Mouse (Mus musculus) liver, embryonic 13.5 days (tissue): Measurements from ENCODE around the gene Ccdc32. TPM values are rescaled to one million over a fixed set of nuclear protein-coding genes. Genes with fewer than 3 reads are reported as not detected.

ENCODE experiments used
- ATAC-seq: fragments of 200-750 bp; cut with Nextera tagmentation; 2 replicates; pipeline ENCODE4 v1.8.0; 2017; ENCODE audit warnings: low read depth, mild to moderate bottlenecking, moderate number of reproducible peaks, moderate library complexity
- DNase-seq: peaks from one replicate; pipeline ENCODE4 v3.0.0; 2022
- H3K27ac ChIP-seq: fragments of 300-500 bp; sonication (generic); 2 replicates; pipeline ENCODE4 v1.5.1; 2015; ENCODE audit warnings: moderate library complexity, mild to moderate bottlenecking, inconsistent platforms
- H3K27me3 ChIP-seq: fragments of 300-500 bp; sonication (generic); 2 replicates; pipeline ENCODE4 v1.6.1; 2015; ENCODE audit warnings: mild to moderate bottlenecking, inconsistent platforms
- H3K36me3 ChIP-seq: fragments of 300-500 bp; sonication (generic); 2 replicates; pipeline ENCODE4 v1.6.1; 2015; ENCODE audit warnings: mild to moderate bottlenecking, inconsistent platforms
- H3K4me1 ChIP-seq: fragments of 300-500 bp; sonication (generic); replicated peaks from 2 replicates; pipeline ENCODE4 v1.6.1; 2015; ENCODE audit warnings: inconsistent platforms
- H3K4me2 ChIP-seq: fragments of 300-500 bp; sonication (generic); 2 replicates; pipeline ENCODE4 v1.6.1; 2015; ENCODE audit warnings: inconsistent platforms, mild to moderate bottlenecking, moderate library complexity
- H3K4me3 ChIP-seq: fragments of 300-500 bp; sonication (generic); replicated peaks from 2 replicates; pipeline ENCODE4 v1.5.1; 2015; ENCODE audit warnings: mild to moderate bottlenecking, inconsistent platforms
- H3K9ac ChIP-seq: fragments of 300-500 bp; sonication (generic); 2 replicates; pipeline ENCODE4 v1.6.1; 2015; ENCODE audit warnings: mild to moderate bottlenecking, inconsistent platforms
- H3K9me3 ChIP-seq: fragments of 300-500 bp; sonication (generic); replicated peaks from 2 replicates; pipeline ENCODE4 v1.6.1; 2016; ENCODE audit warnings: inconsistent platforms
- WGBS: fragments of 180-500 bp; shearing (Covaris S2); methylation state at CpG from one replicate; pipeline ENCODE4 v1.1.7; 2015; ENCODE audit not compliant: insufficient replicate concordance; 5-methylcytosine and 5-hydroxymethylcytosine counted together
- polyA plus RNA-seq: library from polyadenylated mRNA; unstranded; fragments of >200 nt; fragmentation: Nextera tagmentation; extraction: Ambion mirVana; gene quantifications from 2 replicates; pipeline ENCODE4 v1.2.1, GENCODE M21; 2015

Gene Ccdc32
- polyA plus RNA-seq, 1 experiment from 2014 or later, result 16.0 TPM

DNA sequence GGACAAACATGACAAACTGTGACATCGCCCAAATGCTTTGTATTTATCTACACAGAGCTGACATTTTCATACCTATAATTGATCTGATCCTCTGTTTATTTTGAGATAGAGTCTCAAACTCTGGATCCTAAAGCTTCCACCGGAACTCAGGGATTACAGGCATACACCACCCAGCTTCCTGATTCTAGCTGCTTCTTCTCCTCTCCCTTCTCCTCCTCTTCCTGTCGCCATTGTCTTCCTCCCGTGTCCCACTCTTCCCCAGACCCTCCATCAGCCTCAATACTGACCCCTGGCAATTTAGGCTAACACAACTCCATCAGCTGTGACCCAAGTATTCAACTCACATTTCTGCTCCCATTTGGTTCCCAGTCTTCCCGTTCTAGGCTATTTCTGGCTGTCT, 52.3 kb downstream of the Ccdc32 start:
- peak overlapping the region; percentile 65 for H3K4me3 ChIP-seq
- H3K4me2 ChIP-seq, result peak overlapping the region; percentile 89
- WGBS, result 16% methylated on average over 5 of the region's 5 CpGs
- no peak overlapping the region for H3K27ac ChIP-seq
- H3K36me3 ChIP-seq, result no peaks in the 10 kb centered on the region
- H3K9me3 ChIP-seq, result no peaks in the 10 kb centered on the region
- ATAC-seq (no peak), DNase-seq (no peak)
- H3K27me3 ChIP-seq, result peaks cover 72% of the 10 kb centered on the region
- peaks cover 31% of the 10 kb centered on the region for H3K4me1 ChIP-seq
- H3K9ac ChIP-seq, result peak overlapping the region; percentile 72

DNA sequence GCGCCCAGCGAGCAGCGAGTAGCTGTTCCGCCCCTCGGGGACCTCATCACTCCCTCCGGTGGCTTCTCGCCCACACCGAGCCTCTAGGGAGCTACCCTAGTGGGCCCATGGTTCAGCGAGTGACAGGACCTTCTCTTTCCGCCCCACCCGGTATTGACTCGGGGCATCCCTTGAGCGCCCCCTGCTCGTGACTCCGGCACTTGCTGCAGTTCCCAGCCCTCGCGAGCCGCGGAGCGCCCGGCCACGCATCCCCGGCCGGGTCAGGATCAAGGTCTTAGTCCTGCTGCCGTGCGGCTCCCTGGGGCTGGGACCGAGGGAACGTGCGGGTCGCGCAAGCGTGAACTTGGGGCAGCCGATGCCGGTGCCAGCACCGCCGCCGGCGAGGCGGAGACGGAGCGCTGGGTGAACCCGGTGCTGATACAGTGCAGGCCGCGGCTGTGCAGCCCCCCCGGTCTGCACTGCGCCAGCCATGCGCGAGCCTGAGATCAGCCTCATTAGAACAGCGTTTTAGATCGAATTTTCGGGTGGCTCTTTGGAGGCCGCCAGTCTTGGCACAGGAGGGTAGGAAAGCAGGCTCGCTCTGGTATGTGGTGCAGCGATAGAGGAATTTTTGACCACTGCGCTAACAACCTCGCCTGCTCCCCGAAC, 52.8 kb downstream of the Ccdc32 start:
- peak; percentile 82 for DNase-seq
- Histone ChIP-seq H3K4me1 (peaks cover 31% of the 10 kb centered on the region), H3K27me3 (peaks cover 72% of the 10 kb centered on the region), H3K9ac (peak overlapping the region; percentile 72), H3K9me3 (no peaks in the 10 kb centered on the region), H3K27ac (no peak overlapping the region), H3K36me3 (no peaks in the 10 kb centered on the region), H3K4me2 (peak overlapping the region; percentile 89), H3K4me3 (peak overlapping the region; percentile 65)
- 2% methylated on average over 57 of the region's 57 CpGs for WGBS
- ATAC-seq, result peak; percentile 80

DNA sequence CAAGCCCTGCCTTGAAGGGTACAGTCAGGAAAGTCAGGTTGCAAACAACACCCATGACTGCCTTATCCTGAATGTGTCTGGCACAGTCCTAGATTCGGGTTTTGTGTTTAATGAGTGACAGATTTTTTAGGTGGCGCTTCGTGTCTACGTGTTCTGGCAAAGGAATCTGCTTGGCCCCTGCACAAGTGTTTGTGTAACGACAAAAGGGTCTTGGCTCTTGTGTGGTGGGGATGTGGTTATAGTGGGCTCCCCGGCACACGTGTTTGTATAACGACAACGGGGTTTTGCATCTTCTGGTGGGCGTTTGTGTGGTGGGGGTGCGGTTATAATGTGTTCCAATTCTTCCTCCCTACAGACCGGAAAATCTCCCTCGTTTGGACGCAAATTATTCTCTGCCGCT, 53.3 kb downstream of the Ccdc32 start:
- Histone ChIP-seq H3K9ac (peak overlapping the region; percentile 72), H3K4me1 (peaks cover 31% of the 10 kb centered on the region), H3K36me3 (no peaks in the 10 kb centered on the region), H3K27ac (no peak overlapping the region), H3K4me3 (peak overlapping the region; percentile 65), H3K9me3 (no peaks in the 10 kb centered on the region), H3K4me2 (peak overlapping the region; percentile 89), H3K27me3 (peaks cover 71% of the 10 kb centered on the region)
- ATAC-seq, result no peak
- 6% methylated on average over 15 of the region's 15 CpGs for WGBS
- no peak for DNase-seq

DNA sequence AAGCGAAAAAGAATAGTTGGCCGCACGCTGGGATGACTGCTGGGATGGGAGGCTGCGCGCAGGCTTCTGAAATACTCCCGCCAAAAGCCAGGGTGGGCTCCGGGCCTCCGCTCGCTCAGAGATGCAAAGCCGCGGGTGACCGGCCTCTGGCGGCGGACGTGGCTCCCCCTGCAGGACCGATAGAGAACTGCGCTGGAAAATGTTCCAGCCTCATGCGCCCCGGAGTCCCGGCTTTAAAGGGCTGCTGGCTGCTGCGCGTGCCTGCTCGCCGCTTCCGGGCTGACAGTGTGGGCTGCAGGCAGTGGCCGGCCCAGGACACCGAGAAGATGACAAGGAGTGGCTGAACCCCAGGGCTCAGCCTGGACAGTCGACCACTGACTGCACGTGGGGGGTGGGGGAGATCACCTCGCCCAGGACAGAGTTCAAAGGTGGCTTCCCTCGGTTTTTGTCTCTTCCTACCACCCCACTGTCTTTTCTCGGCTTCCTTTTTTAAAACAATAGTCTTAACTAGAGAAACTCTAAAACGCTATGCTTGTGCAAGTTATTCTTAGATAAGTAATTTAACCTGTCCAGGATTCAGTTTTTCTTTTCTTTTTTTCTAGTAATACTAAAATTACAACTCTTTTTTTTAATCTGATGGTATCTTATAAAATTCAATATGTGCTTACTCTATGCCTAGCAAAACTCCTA, 56.4 kb downstream of the Ccdc32 start:
- DNase-seq, result peak; percentile 81
- H3K27me3 ChIP-seq, result peaks cover 46% of the 10 kb centered on the region
- H3K9ac ChIP-seq, result peak overlapping the region; percentile 67
- H3K4me2 ChIP-seq, result peak overlapping the region; percentile 69
- H3K36me3 ChIP-seq, result no peaks in the 10 kb centered on the region
- no peaks in the 10 kb centered on the region for H3K9me3 ChIP-seq
- H3K4me1 ChIP-seq, result peaks cover 51% of the 10 kb centered on the region
- H3K27ac ChIP-seq, result no peak overlapping the region
- peak; percentile 73 for ATAC-seq
- WGBS, result 1% methylated on average over 33 of the region's 33 CpGs
- peak overlapping the region; percentile 47 for H3K4me3 ChIP-seq

DNA sequence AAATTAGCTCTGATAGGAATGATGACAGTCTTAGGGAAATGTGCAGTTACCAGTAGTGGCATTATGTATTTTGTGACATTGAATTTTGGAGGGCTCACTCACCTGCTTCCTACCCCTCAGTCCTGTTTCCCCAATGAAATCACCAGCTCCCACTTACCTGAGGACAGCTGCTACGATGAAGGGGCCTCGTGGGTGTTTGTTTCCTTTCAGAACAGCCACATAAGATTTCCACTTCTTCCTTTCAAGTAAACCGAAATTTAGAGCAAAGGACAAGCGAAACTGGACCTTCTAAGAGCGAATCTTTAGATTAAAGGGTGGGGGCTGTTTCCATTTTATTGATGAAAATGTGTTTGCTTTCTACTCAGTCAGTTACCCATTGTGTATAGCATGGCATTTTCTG, 57.1 kb downstream of the Ccdc32 start:
- 65% methylated on average over 5 of the region's 5 CpGs for WGBS
- no peaks in the 10 kb centered on the region for H3K36me3 ChIP-seq
- ATAC-seq, result no peak
- H3K4me3 ChIP-seq, result no peak overlapping the region
- peak overlapping the region; percentile 69 for H3K4me2 ChIP-seq
- H3K27me3 ChIP-seq, result peaks cover 38% of the 10 kb centered on the region
- H3K27ac ChIP-seq, result no peak overlapping the region
- H3K9ac ChIP-seq, result no peak overlapping the region
- no peaks in the 10 kb centered on the region for H3K9me3 ChIP-seq
- DNase-seq, result no peak
- H3K4me1 ChIP-seq, result peaks cover 49% of the 10 kb centered on the region

DNA sequence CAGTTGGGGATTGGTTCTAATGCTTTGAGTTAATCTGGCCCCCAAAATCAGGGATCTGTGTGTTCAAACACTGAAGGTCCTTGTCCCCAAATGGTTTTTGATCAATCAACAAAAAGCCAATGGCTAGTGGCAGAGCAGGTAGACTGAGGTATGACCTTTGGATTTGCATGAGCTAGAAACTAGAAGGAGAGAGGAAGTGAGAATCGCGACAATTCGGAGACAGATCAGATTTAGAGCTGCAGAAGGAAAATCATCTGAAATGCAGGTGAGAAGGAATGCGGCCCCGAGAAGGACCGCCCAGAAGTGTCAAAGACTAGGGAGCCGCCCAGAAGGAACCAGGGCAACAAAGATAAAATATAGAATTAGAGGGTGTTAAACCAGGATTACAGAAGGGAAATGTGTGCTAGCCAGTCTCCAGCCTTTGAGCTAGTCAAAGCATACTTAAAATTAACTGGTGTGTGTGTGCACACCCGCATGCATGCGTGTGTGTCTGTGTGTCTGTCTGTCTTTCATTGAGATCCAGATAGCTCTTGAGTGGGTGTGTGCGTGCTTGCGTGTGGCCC, 59.5 kb downstream of the Ccdc32 start:
- Histone ChIP-seq H3K9ac (no peak overlapping the region), H3K4me2 (0 out of 2 replicates have a peak overlapping the region, but pooled peaks have one; percentile 1), H3K4me3 (no peak overlapping the region), H3K36me3 (no peaks in the 10 kb centered on the region), H3K27ac (no peak overlapping the region), H3K4me1 (peaks cover 32% of the 10 kb centered on the region), H3K27me3 (peaks cover 14% of the 10 kb centered on the region), H3K9me3 (no peaks in the 10 kb centered on the region)
- DNase-seq (no peak), ATAC-seq (peak; percentile 57)
- 52% methylated on average over 11 of the region's 11 CpGs for WGBS

Other genes starting within 250 kb of the Ccdc32 start
- gene Disp2, start 249.7 kb downstream of the Ccdc32 start, polyA plus RNA-seq, result 0.24 and 0.31 TPM in 2 replicates
- 91.9 and 101 TPM in 2 replicates for gene Knstrn, start 215.4 kb downstream of the Ccdc32 start, polyA plus RNA-seq
- gene Ivd, start 167.4 kb downstream of the Ccdc32 start, polyA plus RNA-seq, result 26.4 and 29.6 TPM in 2 replicates
- 2.3 and 2.5 TPM in 2 replicates for gene Bahd1, start 129.0 kb downstream of the Ccdc32 start, polyA plus RNA-seq
- 5.2 and 5.4 TPM in 2 replicates for gene Chst14, start 102.9 kb downstream of the Ccdc32 start, polyA plus RNA-seq
- 4.5 and 4.8 TPM in 2 replicates for gene Rpusd2, start 5.4 kb upstream of the Ccdc32 start, polyA plus RNA-seq
- gene Knl1, start 17.7 kb upstream of the Ccdc32 start, polyA plus RNA-seq, result 70.0 and 87.7 TPM in 2 replicates
- 38.4 and 45.1 TPM in 2 replicates for gene Rad51, start 83.4 kb upstream of the Ccdc32 start, polyA plus RNA-seq
- gene Rmdn3, start 127.6 kb upstream of the Ccdc32 start, polyA plus RNA-seq, result 55.3 and 61.6 TPM in 2 replicates
- 39.4 and 47.1 TPM in 2 replicates for gene Gchfr, start 138.4 kb upstream of the Ccdc32 start, polyA plus RNA-seq
- 0.12 and 0.14 TPM in 2 replicates for gene Gm14137, start 145.1 kb upstream of the Ccdc32 start, polyA plus RNA-seq
- gene Zfyve19, start 179.2 kb upstream of the Ccdc32 start, polyA plus RNA-seq, result 20.0 and 27.2 TPM in 2 replicates
- 9.9 and 11.4 TPM in 2 replicates for gene Dnajc17, start 179.4 kb upstream of the Ccdc32 start, polyA plus RNA-seq
- not detected in 2 replicates for gene Ppp1r14d, start 200.5 kb upstream of the Ccdc32 start, polyA plus RNA-seq
- gene Spint1, start 208.0 kb upstream of the Ccdc32 start, polyA plus RNA-seq, result 0.09 and 0.36 TPM in 2 replicates
- 0.08 and 0.16 TPM in 2 replicates for gene Rhov, start 241.9 kb upstream of the Ccdc32 start, polyA plus RNA-seq